Mouse (Mus musculus): Measurements from ENCODE around the gene Klri1. TPM values are rescaled to one million over a fixed set of nuclear protein-coding genes. Genes with fewer than 3 reads are reported as not detected.
"Not testable (repeated sequence)": the region's sequence is repeated elsewhere in the genome, so short reads cannot be mapped to it uniquely, and the experiment has no call there.

Gene Klri1
- polyA plus RNA-seq, 1 experiment = not detected

DNA sequence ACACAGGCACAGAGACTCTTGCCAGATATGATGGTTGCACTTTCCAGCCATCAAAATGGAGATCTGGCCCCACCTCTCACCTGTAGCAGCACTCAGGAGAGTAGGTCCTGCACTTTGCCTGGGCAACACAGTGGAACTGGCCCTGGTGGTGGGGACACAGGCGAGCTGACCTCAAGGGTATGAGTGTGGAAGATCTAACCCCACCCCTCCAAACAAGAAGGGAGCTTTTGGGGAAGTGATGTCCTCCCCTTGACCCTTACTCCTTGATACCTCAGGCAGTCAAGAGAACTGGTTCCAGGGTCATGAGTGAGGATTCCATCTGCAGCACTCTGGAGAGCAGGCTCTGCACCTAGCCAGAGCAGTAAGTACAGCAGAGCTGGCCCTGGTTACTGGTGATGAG is 4.5 kb upstream of the Klri1 start:
- Histone ChIP-seq H3K4me1 (ENCODE audit: control insufficient read depth, insufficient read depth, low read length) (no peaks in the 10 kb centered on the region), H3K27ac (ENCODE audit: control insufficient read depth, insufficient read depth, low read depth, low read length) (no peak overlapping the region), H3K4me3 (ENCODE audit: control insufficient read depth, low read depth, low read length) (no peak overlapping the region), H3K36me3 (ENCODE audit: control insufficient read depth, insufficient read depth, low read length) (no peaks in the 10 kb centered on the region), H3K27me3 (ENCODE audit: control insufficient read depth, insufficient read depth, low read length) (no peaks in the 10 kb centered on the region)
- TF ChIP-seq POLR2A (IDR thresholded peaks at IDR 0.05; ENCODE audit: control insufficient read depth, low read depth, low read length) (no peak), CTCF (IDR thresholded peaks at IDR 0.05; ENCODE audit: control insufficient read depth, insufficient read depth, insufficient replicate concordance, low read depth, low read length) (no peak)

DNA sequence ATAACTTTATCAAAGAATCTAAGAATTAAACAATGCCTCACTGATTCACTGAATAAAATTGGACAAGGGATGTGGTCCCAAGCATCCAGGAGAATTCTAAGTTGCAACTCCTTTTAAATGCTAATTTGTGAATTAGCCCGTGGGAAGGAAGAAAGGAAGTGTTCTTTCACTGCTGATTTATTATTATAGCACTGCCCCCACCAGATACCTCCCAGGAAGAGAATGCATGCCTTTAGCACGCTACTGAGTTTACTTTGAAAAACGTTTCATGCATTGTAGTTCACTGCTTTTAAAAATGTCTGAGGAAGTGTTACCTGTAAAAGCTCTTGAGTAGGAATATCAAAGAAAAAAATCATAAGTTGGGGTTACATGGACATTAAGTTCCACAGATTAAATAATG is 3.6 kb upstream of the Klri1 start:
- Histone ChIP-seq H3K27ac (ENCODE audit: control insufficient read depth, insufficient read depth, low read depth, low read length) (no peak overlapping the region), H3K27me3 (ENCODE audit: control insufficient read depth, insufficient read depth, low read length) (no peaks in the 10 kb centered on the region), H3K36me3 (ENCODE audit: control insufficient read depth, insufficient read depth, low read length) (no peaks in the 10 kb centered on the region), H3K4me3 (ENCODE audit: control insufficient read depth, low read depth, low read length) (no peak overlapping the region), H3K4me1 (ENCODE audit: control insufficient read depth, insufficient read depth, low read length) (no peaks in the 10 kb centered on the region)
- TF ChIP-seq POLR2A (IDR thresholded peaks at IDR 0.05; ENCODE audit: control insufficient read depth, low read depth, low read length) (no peak), CTCF (IDR thresholded peaks at IDR 0.05; ENCODE audit: control insufficient read depth, insufficient read depth, insufficient replicate concordance, low read depth, low read length) (no peak)

DNA sequence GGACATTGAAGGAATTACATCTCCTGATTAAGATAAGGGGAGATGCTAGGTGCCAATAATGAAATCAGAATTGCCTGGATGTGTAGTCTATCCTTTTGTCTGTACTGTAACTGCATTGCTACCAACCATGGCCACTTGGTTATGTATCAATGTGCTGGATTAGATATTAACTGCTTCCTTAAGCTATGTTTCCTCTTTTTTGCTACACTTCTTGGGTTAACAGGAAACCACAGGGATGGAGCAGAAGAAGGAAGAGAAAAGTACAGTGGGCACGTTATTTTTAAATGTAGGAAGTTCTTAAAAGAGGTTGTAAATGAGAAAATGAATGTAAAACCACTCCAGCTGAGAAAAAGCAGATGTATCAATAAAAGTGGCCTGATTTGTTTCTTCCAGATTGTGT is 3.4 kb downstream of the Klri1 start:
- Histone ChIP-seq H3K4me3 (ENCODE audit: control insufficient read depth, low read depth, low read length) (no peak overlapping the region), H3K27me3 (ENCODE audit: control insufficient read depth, insufficient read depth, low read length) (no peaks in the 10 kb centered on the region), H3K36me3 (ENCODE audit: control insufficient read depth, insufficient read depth, low read length) (no peaks in the 10 kb centered on the region), H3K27ac (ENCODE audit: control insufficient read depth, insufficient read depth, low read depth, low read length) (no peak overlapping the region), H3K4me1 (ENCODE audit: control insufficient read depth, insufficient read depth, low read length) (no peaks in the 10 kb centered on the region)
- TF ChIP-seq POLR2A (IDR thresholded peaks at IDR 0.05; ENCODE audit: control insufficient read depth, low read depth, low read length) (no peak), CTCF (IDR thresholded peaks at IDR 0.05; ENCODE audit: control insufficient read depth, insufficient read depth, insufficient replicate concordance, low read depth, low read length) (no peak)

DNA sequence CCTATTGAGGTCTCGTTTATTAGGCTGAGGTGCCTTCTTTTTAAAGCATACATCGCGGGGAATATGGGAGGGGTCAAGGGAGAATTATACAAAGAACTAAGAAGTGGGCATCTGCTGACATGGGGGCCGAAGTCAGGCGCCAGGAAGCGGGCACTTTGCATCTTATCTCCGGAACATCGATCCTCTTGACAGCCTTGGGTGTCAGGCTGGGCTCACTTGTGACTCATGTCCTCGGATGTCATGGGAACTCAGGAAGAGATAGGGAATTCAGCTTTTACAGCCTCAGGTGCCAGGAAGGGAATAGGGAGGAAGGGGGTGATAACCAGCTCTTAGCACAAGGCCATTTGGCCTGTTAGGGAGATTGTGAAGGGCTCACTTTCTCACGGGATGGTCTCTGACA is 25.5 kb downstream of the Klri1 start:
- H3K36me3 ChIP-seq (ENCODE audit: control insufficient read depth, insufficient read depth, low read length); H3K27ac ChIP-seq (ENCODE audit: control insufficient read depth, insufficient read depth, low read depth, low read length): not testable (repeated sequence)

DNA sequence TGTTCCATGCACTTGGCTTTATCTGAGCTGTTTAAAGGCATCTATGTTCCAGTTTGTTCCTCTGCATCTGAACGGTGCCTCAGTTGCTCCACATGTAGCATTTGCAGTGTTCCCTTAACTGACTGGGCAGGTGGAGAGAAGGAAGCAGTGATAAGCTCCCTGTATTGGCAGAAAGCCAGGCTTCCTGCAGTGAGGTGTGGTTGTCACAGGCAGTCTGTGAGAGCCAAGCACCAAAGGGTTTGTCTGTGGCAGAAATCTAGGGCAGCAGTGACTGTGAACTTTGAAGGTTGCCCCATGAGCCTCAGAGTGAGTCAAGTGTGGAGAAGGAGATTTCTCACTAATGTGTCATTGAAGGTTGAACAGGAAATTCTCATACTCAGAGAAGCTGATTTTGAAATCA is 36.6 kb downstream of the Klri1 start:
- Histone ChIP-seq H3K4me3 (ENCODE audit: control insufficient read depth, low read depth, low read length) (no peak overlapping the region), H3K36me3 (ENCODE audit: control insufficient read depth, insufficient read depth, low read length) (no peaks in the 10 kb centered on the region), H3K27me3 (ENCODE audit: control insufficient read depth, insufficient read depth, low read length) (no peaks in the 10 kb centered on the region), H3K4me1 (ENCODE audit: control insufficient read depth, insufficient read depth, low read length) (no peaks in the 10 kb centered on the region), H3K27ac (ENCODE audit: control insufficient read depth, insufficient read depth, low read depth, low read length) (no peak overlapping the region)
- no peak for TF ChIP-seq CTCF (IDR thresholded peaks at IDR 0.05; ENCODE audit: control insufficient read depth, insufficient read depth, insufficient replicate concordance, low read depth, low read length)

More for the DNA sequence above, 25.5 kb downstream of the Klri1 start:
- H3K27me3 ChIP-seq (ENCODE audit: control insufficient read depth, insufficient read depth, low read length); H3K4me3 ChIP-seq (ENCODE audit: control insufficient read depth, low read depth, low read length); H3K4me1 ChIP-seq (ENCODE audit: control insufficient read depth, insufficient read depth, low read length): not testable (repeated sequence)

DNA sequence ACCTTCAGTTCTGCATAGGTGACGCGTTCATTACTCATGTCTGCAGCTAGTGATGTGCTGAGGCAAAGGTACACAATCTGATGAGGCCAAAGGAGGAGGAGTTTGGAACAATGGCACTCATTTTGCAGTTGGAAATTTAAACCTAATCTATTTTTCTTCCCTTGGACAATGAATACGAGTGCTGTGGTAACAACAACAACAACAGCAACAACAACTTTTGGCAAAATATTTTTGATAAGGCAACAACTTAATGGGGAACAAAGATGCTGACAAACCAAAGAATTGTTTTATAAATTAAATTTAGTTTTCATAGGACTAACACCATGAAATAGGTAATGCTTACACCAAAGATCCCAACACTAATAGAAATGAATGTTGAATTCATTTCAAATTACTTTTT is 38.1 kb downstream of the Klri1 start, which contains the start of gene Klrc1:
Gene Klrc1, minus strand, starts transcription at position 101 of the 400 bp plus-strand sequence.
- Histone ChIP-seq H3K36me3 (ENCODE audit: control insufficient read depth, insufficient read depth, low read length) (no peaks in the 10 kb centered on the region), H3K4me3 (ENCODE audit: control insufficient read depth, low read depth, low read length) (no peak within 1 kb of the TSS), H3K27me3 (ENCODE audit: control insufficient read depth, insufficient read depth, low read length) (no peaks in the 10 kb centered on the region), H3K27ac (ENCODE audit: control insufficient read depth, insufficient read depth, low read depth, low read length) (no peak within 1 kb of the TSS), H3K4me1 (ENCODE audit: control insufficient read depth, insufficient read depth, low read length) (no peaks in the 10 kb centered on the region)
- no peak for TF ChIP-seq POLR2A (IDR thresholded peaks at IDR 0.05; ENCODE audit: control insufficient read depth, low read depth, low read length)
- no peak for TF ChIP-seq CTCF (IDR thresholded peaks at IDR 0.05; ENCODE audit: control insufficient read depth, insufficient read depth, insufficient replicate concordance, low read depth, low read length)

DNA sequence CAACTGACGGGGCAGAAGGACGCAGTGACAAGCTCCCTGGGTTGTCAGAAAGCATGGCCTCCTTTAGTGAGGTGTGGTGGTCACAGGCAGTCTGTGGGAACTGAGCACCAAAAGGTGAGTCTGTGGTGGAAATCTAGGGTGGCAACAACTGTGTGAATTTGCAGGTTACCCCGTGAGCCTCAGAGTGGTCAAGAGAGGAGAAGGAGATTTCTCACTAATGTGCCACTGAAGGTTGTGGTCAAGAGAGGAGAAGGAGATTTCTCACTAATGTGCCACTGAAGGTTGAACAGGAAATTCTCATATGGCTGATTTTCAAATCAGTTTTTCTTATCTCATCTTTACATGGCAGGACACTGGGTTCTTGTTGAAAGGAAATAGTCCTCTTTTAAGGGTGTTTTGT is 55.6 kb downstream of the Klri1 start:
- not testable (repeated sequence) for H3K4me3 ChIP-seq (ENCODE audit: control insufficient read depth, low read depth, low read length); H3K27ac ChIP-seq (ENCODE audit: control insufficient read depth, insufficient read depth, low read depth, low read length); H3K4me1 ChIP-seq (ENCODE audit: control insufficient read depth, insufficient read depth, low read length); H3K27me3 ChIP-seq (ENCODE audit: control insufficient read depth, insufficient read depth, low read length); H3K36me3 ChIP-seq (ENCODE audit: control insufficient read depth, insufficient read depth, low read length)

DNA sequence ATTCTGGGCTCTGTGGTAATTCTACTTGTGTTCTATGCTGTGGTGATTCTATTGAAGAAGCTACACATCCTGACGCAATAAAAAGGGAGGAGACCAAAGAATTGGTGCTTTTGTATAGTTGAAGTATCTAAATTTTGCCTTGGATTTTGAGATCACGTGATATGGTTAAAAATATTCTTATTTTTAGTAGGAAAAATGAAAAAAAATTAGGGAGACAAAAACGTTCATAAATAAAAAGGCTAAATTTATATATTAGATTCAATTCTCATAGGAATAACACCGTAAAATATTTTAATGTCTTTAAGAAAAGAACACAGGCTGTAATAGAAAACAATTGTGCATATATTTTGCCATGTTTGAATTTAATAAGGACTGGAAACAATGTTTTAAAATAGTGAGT is 56.3 kb downstream of the Klri1 start, which contains the start of gene Klrc2:
Gene Klrc2, minus strand, starts transcription at position 101 of the 400 bp plus-strand sequence.
- H3K4me3 ChIP-seq (ENCODE audit: control insufficient read depth, low read depth, low read length); H3K36me3 ChIP-seq (ENCODE audit: control insufficient read depth, insufficient read depth, low read length); H3K27me3 ChIP-seq (ENCODE audit: control insufficient read depth, insufficient read depth, low read length); H3K4me1 ChIP-seq (ENCODE audit: control insufficient read depth, insufficient read depth, low read length); H3K27ac ChIP-seq (ENCODE audit: control insufficient read depth, insufficient read depth, low read depth, low read length): not testable (repeated sequence)

Other genes starting within 250 kb of the Klri1 start
- gene Olr1, start 210.0 kb downstream of the Klri1 start, polyA plus RNA-seq (2012; rRNA removed) = 0.06 and 0.12 TPM in 2 replicates
- not detected in 2 replicates for gene Tmem52b, start 204.6 kb downstream of the Klri1 start, polyA plus RNA-seq (2012; rRNA removed)
- gene Gabarapl1, start 184.0 kb downstream of the Klri1 start, polyA plus RNA-seq (2012; rRNA removed) = 279 and 296 TPM in 2 replicates
- 0.14 TPM in 2 replicates for gene Klre1, start 139.2 kb downstream of the Klri1 start, polyA plus RNA-seq (2012; rRNA removed)
- not detected in 2 replicates for gene Klrd1, start 125.3 kb downstream of the Klri1 start, polyA plus RNA-seq (2012; rRNA removed)
- not detected in 2 replicates for gene Klrk1, start 93.3 kb downstream of the Klri1 start, polyA plus RNA-seq (2012; rRNA removed)
- not detected in 2 replicates for gene Klrc3, start 73.8 kb downstream of the Klri1 start, polyA plus RNA-seq (2012; rRNA removed)
- gene Klrc2, start 56.4 kb downstream of the Klri1 start, polyA plus RNA-seq (2012; rRNA removed) = not detected in 2 replicates
- not detected in 2 replicates for gene Klrc1, start 38.2 kb downstream of the Klri1 start, polyA plus RNA-seq (2012; rRNA removed)
- gene Klri2, start 23.4 kb upstream of the Klri1 start, polyA plus RNA-seq (2012; rRNA removed) = not detected in 2 replicates
- gene Gm156, start 67.1 kb upstream of the Klri1 start, polyA plus RNA-seq (2012; rRNA removed) = not detected in 2 replicates
- gene Gm17631, start 145.5 kb upstream of the Klri1 start, polyA plus RNA-seq (2012; rRNA removed) = not detected in 2 replicates
- gene Klra17, start 159.5 kb upstream of the Klri1 start, polyA plus RNA-seq (2012; rRNA removed) = not detected in 2 replicates
- gene Klra5, start 200.5 kb upstream of the Klri1 start, polyA plus RNA-seq (2012; rRNA removed) = not detected in 2 replicates

All from testis, adult 2 months (tissue).